Mouse (Mus musculus): Measurements from ENCODE around the gene Atp5c1. TPM values are rescaled to one million over a fixed set of nuclear protein-coding genes. Genes with fewer than 3 reads are reported as not detected.
A peak's percentile ranks its signal among the peaks of the same experiment; 100 is the strongest.

Gene Atp5c1
- polyA plus RNA-seq, 2 experiments, result 186 to 390 TPM

DNA sequence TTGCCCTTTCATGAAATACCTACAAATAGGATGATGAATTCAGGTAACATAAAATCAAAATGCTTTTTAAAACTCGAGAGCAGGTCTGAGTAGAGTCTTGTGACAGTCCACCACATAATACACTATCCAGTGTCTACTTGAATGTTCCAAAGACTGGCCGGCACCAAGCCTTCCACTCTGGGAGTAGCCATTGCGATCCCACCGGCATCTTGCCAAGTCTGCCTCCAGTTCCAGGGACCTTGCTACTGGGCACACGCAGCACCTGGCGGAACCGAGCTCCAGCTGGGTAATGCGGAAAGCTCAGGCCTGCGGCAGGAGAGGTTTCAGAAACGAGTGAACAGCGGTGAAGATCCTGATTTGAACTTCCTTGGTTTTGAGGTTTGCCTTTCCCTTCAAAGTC is 59.0 kb downstream of the Atp5c1 start:
- DNase-seq (ENCODE audit: low read depth in 3 of 3, low spot score in 3 of 3) (no peak), ATAC-seq (ENCODE audit: insufficient read depth) (no peak)
- WGBS (ENCODE audit: insufficient replicate concordance), result 84% methylated on average over 11 of the region's 11 CpGs
- no peak overlapping the region for H3K4me3 ChIP-seq (ENCODE audit: insufficient read depth in 1 of 2, low read depth in 2 of 2, low read length in 2 of 2)
- H3K27ac ChIP-seq, result no peak overlapping the region
- TF ChIP-seq CTCF (IDR thresholded peaks at IDR 0.05; ENCODE audit: low read depth), result no peak
- no peaks in the 10 kb centered on the region for H3K27me3 ChIP-seq (ENCODE audit: control insufficient read depth, insufficient read depth, low read length)
- no peaks in the 10 kb centered on the region for H3K9me3 ChIP-seq (ENCODE audit: control insufficient read depth, low read length)
- H3K36me3 ChIP-seq (replicated peaks; ENCODE audit: control insufficient read depth, insufficient read depth, low read depth), result no peaks in the 10 kb centered on the region
- no peaks in the 10 kb centered on the region for H3K4me1 ChIP-seq (replicated peaks; ENCODE audit: control insufficient read depth in 2 of 2, insufficient read depth in 2 of 2, low read length in 1 of 2)
- no peak overlapping the region for H3K4me2 ChIP-seq (ENCODE audit: low read depth)
- H3K9ac ChIP-seq (replicated peaks), result no peak overlapping the region

DNA sequence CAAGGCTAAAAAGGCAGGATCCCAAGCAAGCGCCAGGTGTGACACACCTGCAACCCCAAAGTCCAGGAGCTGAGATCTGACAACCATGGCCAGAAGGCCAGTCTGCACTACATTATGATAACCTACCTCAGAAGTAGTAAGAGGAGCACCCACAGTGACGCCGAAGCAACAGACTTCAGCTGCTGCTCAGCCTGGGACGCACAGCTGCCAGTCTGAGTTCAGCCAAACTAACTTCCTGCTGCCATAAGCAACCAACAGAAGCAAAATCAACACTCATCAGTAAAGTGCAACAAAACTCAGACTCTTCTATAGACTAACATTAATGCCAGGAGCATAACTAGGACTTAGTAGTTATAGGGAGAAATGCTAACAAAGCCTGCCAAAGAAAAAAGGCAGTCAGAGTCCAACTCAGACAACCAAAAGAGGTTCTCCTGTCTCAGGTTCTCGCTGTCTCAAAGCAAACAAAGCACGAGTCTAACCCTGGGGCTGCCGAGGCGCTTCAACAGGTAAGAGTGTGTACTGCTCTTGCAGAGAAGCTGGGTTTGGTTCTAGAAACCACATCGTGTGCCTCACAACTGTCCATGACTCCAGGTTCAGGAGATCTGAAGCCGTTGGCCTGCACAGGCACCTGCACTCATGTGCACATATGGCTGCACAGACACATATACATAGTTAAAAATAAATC is 65.2 kb downstream of the Atp5c1 start:
- no peak for DNase-seq (ENCODE audit: low read depth in 3 of 3, low spot score in 3 of 3)
- WGBS (ENCODE audit: insufficient replicate concordance), result 72% methylated on average over 10 of the region's 10 CpGs

DNA sequence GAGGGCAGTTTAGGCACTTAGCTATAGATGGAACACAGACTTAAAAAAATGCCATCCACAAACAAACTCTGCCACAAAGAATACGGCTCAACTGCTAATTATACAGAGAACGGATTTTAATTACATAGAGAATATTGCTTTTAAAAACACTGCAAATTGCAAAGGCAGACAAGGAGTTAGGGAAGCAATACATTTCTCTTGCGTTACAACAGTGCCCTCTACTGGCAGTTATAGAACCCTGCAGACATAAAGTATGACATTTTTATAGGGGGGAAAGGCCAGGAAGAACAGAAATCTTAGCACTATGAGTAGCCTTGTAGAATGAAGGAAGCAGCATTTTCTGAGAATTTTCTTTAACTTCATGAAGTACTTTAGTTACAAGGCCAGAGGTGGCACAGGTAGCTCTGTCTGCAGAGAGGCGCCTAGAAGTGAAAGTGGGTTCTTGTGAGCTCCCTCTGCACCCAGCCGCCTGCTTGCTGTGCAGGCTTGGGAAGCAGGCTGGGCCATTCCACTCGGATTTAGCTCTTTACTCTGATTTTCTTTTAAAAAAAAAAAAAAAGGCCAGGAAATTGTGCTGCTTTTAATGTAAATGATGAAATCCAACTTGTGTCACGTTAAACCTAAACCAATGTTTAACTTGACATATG is 69.9 kb downstream of the Atp5c1 start:
- Histone ChIP-seq H3K27me3 (ENCODE audit: control insufficient read depth, insufficient read depth, low read length) (no peaks in the 10 kb centered on the region), H3K4me2 (ENCODE audit: low read depth) (no peak overlapping the region), H3K27ac (no peak overlapping the region), H3K4me3 (ENCODE audit: insufficient read depth in 1 of 2, low read depth in 2 of 2, low read length in 2 of 2) (no peak overlapping the region), H3K9me3 (ENCODE audit: control insufficient read depth, low read length) (no peaks in the 10 kb centered on the region), H3K9ac (replicated peaks) (no peak overlapping the region), H3K36me3 (replicated peaks; ENCODE audit: control insufficient read depth, insufficient read depth, low read depth) (no peaks in the 10 kb centered on the region), H3K4me1 (replicated peaks; ENCODE audit: control insufficient read depth in 2 of 2, insufficient read depth in 2 of 2, low read length in 1 of 2) (peaks cover 4 to 11% of the 10 kb centered on the region in 2 experiments)
- DNase-seq (ENCODE audit: low read depth in 3 of 3, low spot score in 3 of 3), result peak; percentile 28 to 46 (median 34)
- TF ChIP-seq EP300 (IDR thresholded peaks at IDR 0.05; ENCODE audit: low read depth), result no peak
- TF ChIP-seq CTCF (IDR thresholded peaks at IDR 0.05; ENCODE audit: low read depth), result peak; percentile 78
- WGBS (ENCODE audit: insufficient replicate concordance), result 39% methylated on average over 7 of the region's 7 CpGs
- ATAC-seq (ENCODE audit: insufficient read depth), result no peak

More for the DNA sequence above, 65.2 kb downstream of the Atp5c1 start:
- TF ChIP-seq CTCF (IDR thresholded peaks at IDR 0.05; ENCODE audit: low read depth), result no peak
- no peak overlapping the region for H3K9ac ChIP-seq (replicated peaks)
- H3K9me3 ChIP-seq (ENCODE audit: control insufficient read depth, low read length), result no peaks in the 10 kb centered on the region
- no peaks in the 10 kb centered on the region for H3K4me1 ChIP-seq (replicated peaks; ENCODE audit: control insufficient read depth in 2 of 2, insufficient read depth in 2 of 2, low read length in 1 of 2)
- no peak overlapping the region for H3K4me3 ChIP-seq (ENCODE audit: insufficient read depth in 1 of 2, low read depth in 2 of 2, low read length in 2 of 2)
- no peaks in the 10 kb centered on the region for H3K36me3 ChIP-seq (replicated peaks; ENCODE audit: control insufficient read depth, insufficient read depth, low read depth)
- no peaks in the 10 kb centered on the region for H3K27me3 ChIP-seq (ENCODE audit: control insufficient read depth, insufficient read depth, low read length)
- ATAC-seq (ENCODE audit: insufficient read depth), result no peak
- no peak overlapping the region for H3K27ac ChIP-seq
- no peak overlapping the region for H3K4me2 ChIP-seq (ENCODE audit: low read depth)

DNA sequence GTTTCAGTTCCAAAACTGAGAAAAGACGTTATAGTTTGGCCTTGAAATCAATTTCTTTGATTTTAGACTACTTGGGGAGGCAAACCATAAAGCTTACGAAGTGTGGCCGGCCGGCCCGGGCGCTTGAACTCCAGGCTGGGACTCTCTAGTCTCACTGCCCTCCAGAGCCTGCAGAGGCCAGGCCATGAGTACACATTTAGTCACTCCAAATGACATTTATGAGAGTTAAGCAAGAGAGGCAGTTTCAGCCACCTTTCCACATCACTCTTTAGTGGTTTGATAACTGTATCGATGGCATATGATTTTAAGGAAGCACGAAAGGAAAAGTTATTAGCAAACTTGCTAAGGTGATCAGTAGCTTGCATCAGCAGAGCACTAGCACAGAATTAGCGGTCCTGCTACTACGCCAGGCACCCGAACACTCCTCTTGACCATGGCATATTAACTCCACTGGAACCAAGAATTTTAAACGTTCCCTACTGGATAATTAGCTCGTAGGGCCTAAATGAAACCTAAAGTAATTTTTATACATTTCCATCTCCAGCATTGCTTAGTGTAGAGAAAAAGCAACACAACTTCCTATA is 70.5 kb downstream of the Atp5c1 start:
- H3K9me3 ChIP-seq (ENCODE audit: control insufficient read depth, low read length), result no peaks in the 10 kb centered on the region
- DNase-seq (ENCODE audit: low read depth in 3 of 3, low spot score in 3 of 3) (no peak), ATAC-seq (ENCODE audit: insufficient read depth) (no peak)
- no peak overlapping the region for H3K4me3 ChIP-seq (ENCODE audit: insufficient read depth in 1 of 2, low read depth in 2 of 2, low read length in 2 of 2)
- peaks cover 4 to 11% of the 10 kb centered on the region in 2 experiments for H3K4me1 ChIP-seq (replicated peaks; ENCODE audit: control insufficient read depth in 2 of 2, insufficient read depth in 2 of 2, low read length in 1 of 2)
- H3K27ac ChIP-seq, result no peak overlapping the region
- WGBS (ENCODE audit: insufficient replicate concordance), result 72% methylated on average over 13 of the region's 13 CpGs
- H3K9ac ChIP-seq (replicated peaks), result no peak overlapping the region
- TF ChIP-seq CTCF (IDR thresholded peaks at IDR 0.05; ENCODE audit: low read depth), result no peak
- TF ChIP-seq EP300 (IDR thresholded peaks at IDR 0.05; ENCODE audit: low read depth), result no peak
- H3K36me3 ChIP-seq (replicated peaks; ENCODE audit: control insufficient read depth, insufficient read depth, low read depth), result no peaks in the 10 kb centered on the region
- no peak overlapping the region for H3K4me2 ChIP-seq (ENCODE audit: low read depth)
- no peaks in the 10 kb centered on the region for H3K27me3 ChIP-seq (ENCODE audit: control insufficient read depth, insufficient read depth, low read length)

DNA sequence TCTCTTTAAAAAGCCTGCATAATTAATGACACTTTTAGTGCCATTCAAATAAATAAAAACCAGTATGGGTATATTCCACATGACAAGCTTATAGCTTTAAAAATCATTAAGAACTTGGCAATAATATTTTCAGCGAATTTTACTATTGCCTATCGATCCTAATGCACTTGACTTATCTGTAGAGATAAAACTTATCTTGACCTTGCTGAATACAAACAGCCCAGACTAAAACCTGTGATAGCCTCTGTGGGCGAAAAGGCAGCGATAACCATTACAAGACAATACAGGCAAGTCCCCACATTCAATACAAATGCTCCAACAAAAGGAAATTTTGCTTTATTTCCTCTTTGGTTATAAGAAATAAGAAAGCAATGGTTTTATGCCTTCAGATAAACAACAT is 71.7 kb downstream of the Atp5c1 start:
- Histone ChIP-seq H3K36me3 (replicated peaks; ENCODE audit: control insufficient read depth, insufficient read depth, low read depth) (no peaks in the 10 kb centered on the region), H3K4me3 (ENCODE audit: insufficient read depth in 1 of 2, low read depth in 2 of 2, low read length in 2 of 2) (no peak overlapping the region), H3K27ac (no peak overlapping the region), H3K9ac (replicated peaks) (no peak overlapping the region), H3K27me3 (ENCODE audit: control insufficient read depth, insufficient read depth, low read length) (no peaks in the 10 kb centered on the region), H3K9me3 (ENCODE audit: control insufficient read depth, low read length) (no peaks in the 10 kb centered on the region), H3K4me1 (replicated peaks; ENCODE audit: control insufficient read depth in 2 of 2, insufficient read depth in 2 of 2, low read length in 1 of 2) (peaks cover 4 to 11% of the 10 kb centered on the region in 2 experiments), H3K4me2 (ENCODE audit: low read depth) (peak overlapping the region; percentile 33; the same call in 1 of the 2 replicates)
- WGBS (ENCODE audit: insufficient replicate concordance), result 14% methylated on average over 4 of the region's 4 CpGs
- no peak for DNase-seq (ENCODE audit: low read depth in 3 of 3, low spot score in 3 of 3)
- TF ChIP-seq EP300 (IDR thresholded peaks at IDR 0.05; ENCODE audit: low read depth), result no peak
- TF ChIP-seq CTCF (IDR thresholded peaks at IDR 0.05; ENCODE audit: low read depth), result no peak
- ATAC-seq (ENCODE audit: insufficient read depth), result no peak

Other genes starting within 250 kb of the Atp5c1 start
- gene 4930412O13Rik, start 199.3 kb downstream of the Atp5c1 start, polyA plus RNA-seq (2012; rRNA removed), result not detected in 2 replicates
- gene 4930412O13Rik, start 199.3 kb downstream of the Atp5c1 start, polyA plus RNA-seq (2014; fragmentation: Nextera tagmentation; extraction: Ambion mirVana), result not detected in 2 replicates
- gene 9230102O04Rik, start 191.0 kb downstream of the Atp5c1 start, polyA plus RNA-seq (2012; rRNA removed), result not detected in 2 replicates
- gene 9230102O04Rik, start 191.0 kb downstream of the Atp5c1 start, polyA plus RNA-seq (2014; fragmentation: Nextera tagmentation; extraction: Ambion mirVana), result not detected in 2 replicates
- gene Gata3, start 190.5 kb downstream of the Atp5c1 start, polyA plus RNA-seq (2012; rRNA removed), result 0.16 and 0.30 TPM in 2 replicates
- 0.38 and 0.63 TPM in 2 replicates for gene Gata3, start 190.5 kb downstream of the Atp5c1 start, polyA plus RNA-seq (2014; fragmentation: Nextera tagmentation; extraction: Ambion mirVana)
- 3.2 and 4.7 TPM in 2 replicates for gene Taf3, start 31.9 kb downstream of the Atp5c1 start, polyA plus RNA-seq (2012; rRNA removed)
- gene Taf3, start 31.9 kb downstream of the Atp5c1 start, polyA plus RNA-seq (2014; fragmentation: Nextera tagmentation; extraction: Ambion mirVana), result 5.0 and 6.7 TPM in 2 replicates
- 3.8 and 8.7 TPM in 2 replicates for gene Kin, start 83 bp upstream of the Atp5c1 start, polyA plus RNA-seq (2012; rRNA removed)
- gene Kin, start 83 bp upstream of the Atp5c1 start, polyA plus RNA-seq (2014; fragmentation: Nextera tagmentation; extraction: Ambion mirVana), result 14.2 and 14.6 TPM in 2 replicates
- 236 and 321 TPM in 2 replicates for gene Itih2, start 50.9 kb upstream of the Atp5c1 start, polyA plus RNA-seq (2012; rRNA removed)
- 260 and 296 TPM in 2 replicates for gene Itih2, start 50.9 kb upstream of the Atp5c1 start, polyA plus RNA-seq (2014; fragmentation: Nextera tagmentation; extraction: Ambion mirVana)
- gene Itih5, start 73.1 kb upstream of the Atp5c1 start, polyA plus RNA-seq (2012; rRNA removed), result 1.4 and 2.0 TPM in 2 replicates
- gene Itih5, start 73.1 kb upstream of the Atp5c1 start, polyA plus RNA-seq (2014; fragmentation: Nextera tagmentation; extraction: Ambion mirVana), result 2.5 and 2.8 TPM in 2 replicates

Measured in liver, embryonic 14.5 days (tissue).